Mouse (Mus musculus): ENCODE data around the gene Rab3a.

Gene Rab3a

DNA sequence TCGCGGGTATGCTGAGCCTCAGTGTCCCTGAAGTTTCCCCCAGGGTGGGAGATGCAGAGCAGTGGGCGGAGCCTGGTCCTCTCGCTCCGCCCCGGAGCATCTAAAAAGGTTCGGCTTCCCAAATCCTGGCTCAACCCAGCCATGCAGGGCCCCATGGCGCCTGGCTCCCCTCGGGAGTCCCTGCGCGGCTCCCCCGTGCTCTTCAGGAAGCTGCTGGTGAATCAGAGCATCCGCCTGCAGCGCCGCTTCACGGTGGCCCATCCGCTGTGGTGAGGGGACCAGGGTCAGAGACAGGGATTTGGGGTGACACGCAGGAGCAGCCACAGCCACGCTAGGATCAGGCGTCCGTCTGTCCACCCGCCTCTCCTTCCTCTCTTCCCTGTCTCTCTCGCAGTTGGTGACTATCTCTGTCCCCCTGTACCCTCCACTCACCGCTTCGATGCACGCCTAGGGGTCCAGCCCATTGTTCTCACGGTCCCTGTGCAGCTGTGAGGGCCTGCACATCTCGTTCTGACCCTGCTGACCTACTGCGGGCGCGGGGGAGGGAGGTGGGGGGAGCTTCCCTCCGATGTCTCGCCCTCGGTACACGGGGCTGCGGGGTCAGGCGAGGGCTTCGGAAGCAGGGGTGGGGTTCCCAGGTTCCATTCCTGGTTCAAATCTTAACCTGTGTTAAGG, 11.4 kb upstream of the Rab3a start:
- no peak for DNase-seq

DNA sequence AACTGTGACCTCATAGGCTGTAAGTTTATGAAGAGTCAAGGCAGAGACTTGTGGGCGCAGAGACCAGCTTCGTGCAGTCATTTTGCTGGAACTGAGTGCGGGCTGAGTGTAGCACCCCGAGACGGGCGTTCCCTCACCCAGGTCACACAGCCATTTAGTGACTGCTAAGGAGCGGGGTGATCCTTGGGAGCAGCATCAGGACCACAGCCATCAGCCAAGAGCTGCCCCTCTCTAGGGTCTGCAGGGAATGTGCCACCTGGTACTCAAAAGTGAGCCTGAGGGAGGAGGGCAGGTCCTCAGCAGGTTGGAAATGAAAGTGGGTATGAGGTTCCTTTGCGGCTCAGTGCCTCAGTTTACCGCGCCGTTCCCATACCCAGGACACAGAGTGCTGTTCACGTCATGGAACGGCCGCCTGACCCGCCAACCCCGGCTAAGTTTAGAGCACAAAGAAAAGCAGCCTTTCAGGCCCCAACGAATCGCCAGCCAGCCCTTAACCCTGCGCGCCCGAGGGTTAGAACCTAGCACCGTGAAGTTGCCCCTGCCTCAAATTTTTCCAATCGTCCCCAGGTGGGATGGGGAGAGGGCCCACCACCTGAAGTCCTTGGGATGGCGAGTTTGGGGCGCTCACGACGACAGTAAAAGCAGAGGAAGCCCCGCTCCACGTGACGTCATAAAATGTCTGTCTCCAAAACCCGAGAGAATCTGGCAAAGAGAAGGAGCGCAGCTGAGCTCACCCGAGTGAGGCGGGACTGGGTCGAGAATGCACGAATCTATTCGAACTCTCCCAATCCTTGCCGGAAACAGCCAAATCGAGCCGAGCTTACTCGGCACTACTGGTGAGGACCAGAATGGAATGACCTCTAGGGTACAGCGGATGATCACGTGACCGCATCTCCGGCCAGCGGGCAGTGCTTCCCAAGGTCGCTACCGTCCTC, 10.6 kb upstream of the Rab3a start:
- DNase-seq = no peak

DNA sequence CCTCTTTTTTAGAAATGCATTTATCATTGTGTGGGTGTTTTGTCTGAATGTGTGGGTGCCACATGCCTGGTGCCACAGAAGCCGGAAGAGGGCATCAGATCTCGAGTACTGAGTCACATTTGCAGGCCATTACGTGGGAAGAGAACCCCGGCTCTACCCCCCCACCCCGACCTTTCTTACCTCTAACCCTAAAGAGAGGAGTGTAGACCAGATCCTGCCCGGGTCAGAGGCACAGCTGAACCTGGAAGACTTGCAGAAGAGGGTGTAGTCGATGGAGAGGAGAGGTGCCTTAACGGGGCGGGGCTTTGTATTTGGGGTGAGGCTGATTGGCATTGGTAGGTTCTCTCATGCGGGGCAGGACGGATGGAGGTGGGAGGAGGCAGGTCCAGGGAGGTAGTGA, 9.7 kb upstream of the Rab3a start:
- no peak for DNase-seq

DNA sequence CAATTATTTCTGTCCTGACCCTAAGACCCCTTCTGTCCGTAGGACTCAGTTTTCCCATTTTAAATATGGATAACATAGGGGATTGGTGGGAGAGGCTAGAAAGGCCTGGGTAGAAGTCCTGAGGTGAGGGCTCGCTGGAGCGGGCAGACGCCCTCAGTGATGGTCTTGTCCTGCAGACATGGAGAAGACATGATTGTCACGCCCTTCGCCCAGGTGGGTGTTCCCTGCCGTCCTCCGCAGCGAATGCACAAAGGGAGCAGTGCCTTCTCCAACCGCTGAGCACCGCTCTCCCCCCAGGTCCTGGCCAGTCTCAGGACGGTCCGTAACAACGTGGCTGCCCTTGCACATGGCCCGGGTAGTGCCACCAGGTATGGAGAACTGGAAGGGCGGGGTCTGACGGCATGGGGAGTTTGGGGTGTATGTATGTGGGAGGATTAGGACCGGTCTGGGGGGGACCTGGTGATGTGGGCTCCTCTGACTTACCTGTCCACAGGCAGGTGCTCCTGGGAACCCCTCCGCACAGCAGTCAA, 8.7 kb upstream of the Rab3a start:
- DNase-seq = no peak

DNA sequence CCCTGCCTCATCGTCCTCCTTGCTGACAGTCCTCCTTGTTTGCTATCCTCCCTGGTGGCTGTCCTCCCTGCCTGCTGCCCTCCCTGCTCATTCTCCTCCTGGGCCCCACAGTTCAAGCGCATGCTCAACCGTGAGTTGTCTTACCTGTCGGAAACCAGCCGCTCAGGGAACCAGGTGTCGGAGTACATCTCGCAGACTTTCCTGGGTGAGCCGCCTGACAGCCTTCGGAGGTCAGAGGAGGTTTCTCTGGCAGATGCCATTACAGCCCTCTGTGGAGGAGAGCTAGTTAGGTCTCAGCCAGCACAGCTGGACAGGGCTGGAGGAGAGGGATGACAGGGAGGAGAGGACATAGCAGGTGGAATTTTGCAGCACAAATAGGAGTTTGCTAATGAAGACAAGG, 7.8 kb upstream of the Rab3a start:
- no peak for DNase-seq

DNA sequence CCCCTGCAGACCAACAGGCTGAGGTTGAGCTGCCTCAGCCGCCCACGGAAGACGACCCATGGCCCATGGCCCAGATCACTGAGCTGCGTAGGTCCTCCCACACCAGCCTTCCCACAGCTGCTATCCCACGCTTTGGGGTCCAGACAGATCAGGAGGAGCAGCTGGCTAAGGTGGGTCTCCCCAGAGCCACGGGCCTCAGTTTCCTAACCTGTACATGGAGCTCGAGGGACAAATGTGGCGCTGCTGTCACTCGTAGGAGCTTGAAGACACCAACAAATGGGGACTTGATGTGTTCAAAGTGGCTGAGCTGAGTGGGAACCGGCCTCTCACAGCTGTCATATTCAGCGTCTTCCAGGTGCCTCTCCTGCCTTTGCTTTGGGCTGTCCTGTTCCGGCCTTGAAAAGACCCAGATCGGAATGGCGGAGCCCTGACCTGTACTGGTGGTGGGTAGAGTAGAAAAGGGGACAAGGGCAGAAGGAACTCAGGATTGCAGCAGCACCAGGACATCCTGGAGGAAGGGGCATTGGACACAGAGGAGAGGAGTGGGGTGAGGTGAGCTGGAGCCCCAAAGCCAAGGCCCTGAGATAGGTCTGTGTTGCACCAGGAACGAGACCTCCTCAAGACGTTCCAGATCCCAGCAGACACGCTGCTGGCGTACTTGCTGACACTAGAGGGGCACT, 7.1 kb upstream of the Rab3a start:
- no peak for DNase-seq

DNA sequence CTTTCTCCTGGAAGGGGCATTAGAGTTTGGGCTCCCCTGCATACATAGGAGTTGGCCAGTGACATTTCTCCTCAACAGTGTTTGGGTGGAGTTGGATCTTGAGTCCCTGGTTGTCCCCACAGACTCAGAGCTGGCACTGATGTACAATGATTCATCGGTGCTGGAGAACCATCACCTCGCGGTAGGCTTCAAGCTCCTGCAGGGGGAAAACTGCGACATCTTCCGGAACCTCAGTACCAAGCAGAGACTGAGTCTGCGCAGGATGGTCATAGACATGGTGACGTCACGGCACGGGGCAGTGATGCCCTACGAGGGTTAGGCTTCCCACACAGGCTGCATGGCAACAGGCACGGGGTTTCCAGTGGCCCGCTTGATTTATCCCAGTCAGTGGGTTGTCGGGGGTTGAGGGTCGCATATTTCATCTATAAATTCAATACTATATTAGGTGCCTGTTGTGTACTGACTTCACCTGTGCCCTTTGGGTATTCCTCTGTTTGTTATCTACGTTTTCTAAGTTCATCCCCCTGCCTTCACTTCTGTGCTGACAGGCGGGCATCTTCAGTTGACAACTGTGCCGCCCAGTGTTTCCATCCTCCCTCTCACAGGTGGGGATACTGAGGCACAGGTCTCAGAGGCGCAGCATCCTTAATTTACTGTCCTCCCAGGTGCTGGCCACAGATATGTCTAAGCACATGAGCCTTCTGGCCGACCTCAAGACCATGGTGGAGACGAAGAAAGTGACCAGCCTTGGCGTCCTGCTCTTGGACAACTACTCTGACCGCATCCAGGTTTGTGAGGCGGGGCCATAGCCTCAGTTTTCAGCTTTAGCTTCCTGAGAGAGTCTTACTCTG, 6.0 kb upstream of the Rab3a start:
- no peak for DNase-seq

DNA sequence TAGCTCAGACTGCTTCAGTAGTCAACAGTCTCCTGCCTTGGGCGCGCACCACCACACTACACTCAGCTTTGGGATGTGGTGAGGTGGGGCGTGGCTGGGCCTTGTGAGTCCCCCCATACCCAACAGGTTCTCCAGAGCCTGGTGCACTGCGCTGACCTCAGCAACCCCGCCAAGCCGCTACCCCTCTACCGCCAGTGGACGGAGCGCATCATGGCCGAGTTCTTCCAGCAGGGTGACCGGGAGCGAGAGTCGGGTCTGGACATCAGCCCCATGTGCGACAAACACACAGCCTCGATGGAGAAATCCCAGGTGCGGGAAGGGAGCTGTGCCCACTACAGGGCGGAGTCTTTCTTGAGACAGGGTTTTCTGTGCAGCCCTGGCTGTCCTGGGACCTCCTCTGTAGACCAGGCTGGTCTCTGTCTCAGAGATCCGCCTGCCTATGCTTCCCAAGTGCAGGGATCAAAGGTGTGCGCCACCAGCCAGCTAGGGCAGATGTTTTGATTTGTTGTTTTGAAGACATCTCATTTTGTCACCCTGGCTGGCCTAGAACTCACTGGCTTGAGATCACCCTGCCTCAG, 5.3 kb upstream of the Rab3a start:
- no peak for DNase-seq

DNA sequence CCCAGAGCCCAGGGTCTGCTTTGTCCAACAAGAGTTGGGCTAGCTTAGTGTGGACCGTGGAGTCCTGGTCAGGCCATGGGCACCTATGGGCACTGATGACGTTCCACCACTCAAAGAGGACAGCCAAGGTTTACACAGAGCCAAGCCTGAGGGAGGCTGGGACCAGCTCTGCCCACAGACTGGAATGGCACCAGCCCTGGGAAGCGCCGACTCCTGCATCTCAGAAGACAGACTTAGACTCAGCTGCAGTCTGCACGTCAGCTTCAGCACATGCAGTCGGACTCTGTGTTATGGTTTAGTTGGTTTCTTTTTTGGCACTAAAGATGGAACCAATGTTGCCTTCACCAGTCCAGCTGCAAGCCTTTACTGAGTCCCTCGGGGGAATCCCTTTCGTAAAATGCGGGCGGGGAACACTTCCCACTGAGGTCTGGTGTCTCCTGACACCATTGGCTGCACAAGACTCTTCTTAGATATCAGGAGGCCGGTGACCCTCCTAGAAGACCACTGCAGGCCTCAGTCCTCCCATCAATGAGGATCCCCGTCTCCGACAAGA, 4.3 kb upstream of the Rab3a start:
- DNase-seq = no peak

DNA sequence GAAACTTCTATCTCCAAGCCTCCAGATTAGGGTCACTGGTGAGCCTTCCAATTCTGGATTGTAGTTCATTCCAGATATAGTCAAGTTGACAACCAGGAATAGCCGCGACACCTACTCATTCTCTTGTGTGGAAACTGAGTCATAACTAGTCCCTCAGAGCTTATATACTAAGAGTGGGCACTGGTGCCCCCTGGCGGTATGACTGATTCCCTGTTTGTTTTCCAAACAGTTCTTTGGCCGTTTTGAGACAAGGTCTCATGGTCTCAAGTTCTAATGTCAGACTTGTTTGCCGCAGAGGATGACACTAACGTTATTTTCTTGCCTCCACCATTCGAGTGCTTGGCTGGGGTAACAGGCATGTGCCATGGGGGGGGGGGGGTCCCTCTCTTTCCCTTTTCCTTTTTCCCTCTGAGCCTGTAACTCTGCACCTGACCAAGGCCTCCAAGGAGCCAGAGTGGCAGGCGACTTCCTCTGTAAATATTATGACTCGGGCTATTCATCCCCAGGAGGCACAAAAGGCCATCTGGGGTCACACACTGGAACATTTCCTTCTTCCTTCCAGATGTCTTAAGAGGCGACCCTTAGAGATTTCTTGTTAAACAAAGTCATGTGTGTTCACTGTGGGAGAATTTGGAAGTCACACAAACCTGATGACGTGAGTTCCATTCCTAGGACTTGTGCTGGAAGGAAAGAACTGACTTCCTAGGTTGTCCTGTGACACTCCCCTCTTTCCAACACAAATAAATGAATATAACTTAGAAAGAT, 2.3 kb upstream of the Rab3a start:
- peak; percentile 70 for DNase-seq

DNA sequence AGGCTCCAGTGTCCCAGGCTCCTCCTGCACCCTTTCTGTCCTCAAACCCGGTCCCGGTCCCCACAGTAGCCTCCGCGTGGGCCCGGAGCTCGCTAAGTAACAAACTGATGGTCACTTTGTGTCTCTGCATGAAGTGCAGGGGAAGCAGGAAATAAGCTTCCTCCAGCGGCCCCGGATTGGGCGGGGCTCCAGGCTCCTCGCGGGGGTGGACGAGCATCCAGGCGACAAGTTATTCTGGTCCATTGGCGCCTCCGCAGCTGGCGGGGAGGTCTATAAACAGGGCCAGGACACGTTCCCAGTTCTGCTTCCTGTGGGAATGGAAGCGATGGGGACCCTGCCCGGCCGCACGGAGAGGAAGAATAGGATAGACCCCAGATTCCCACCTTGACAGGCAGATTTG, 1.3 kb upstream of the Rab3a start:
- DNase-seq = peak; percentile 93

DNA sequence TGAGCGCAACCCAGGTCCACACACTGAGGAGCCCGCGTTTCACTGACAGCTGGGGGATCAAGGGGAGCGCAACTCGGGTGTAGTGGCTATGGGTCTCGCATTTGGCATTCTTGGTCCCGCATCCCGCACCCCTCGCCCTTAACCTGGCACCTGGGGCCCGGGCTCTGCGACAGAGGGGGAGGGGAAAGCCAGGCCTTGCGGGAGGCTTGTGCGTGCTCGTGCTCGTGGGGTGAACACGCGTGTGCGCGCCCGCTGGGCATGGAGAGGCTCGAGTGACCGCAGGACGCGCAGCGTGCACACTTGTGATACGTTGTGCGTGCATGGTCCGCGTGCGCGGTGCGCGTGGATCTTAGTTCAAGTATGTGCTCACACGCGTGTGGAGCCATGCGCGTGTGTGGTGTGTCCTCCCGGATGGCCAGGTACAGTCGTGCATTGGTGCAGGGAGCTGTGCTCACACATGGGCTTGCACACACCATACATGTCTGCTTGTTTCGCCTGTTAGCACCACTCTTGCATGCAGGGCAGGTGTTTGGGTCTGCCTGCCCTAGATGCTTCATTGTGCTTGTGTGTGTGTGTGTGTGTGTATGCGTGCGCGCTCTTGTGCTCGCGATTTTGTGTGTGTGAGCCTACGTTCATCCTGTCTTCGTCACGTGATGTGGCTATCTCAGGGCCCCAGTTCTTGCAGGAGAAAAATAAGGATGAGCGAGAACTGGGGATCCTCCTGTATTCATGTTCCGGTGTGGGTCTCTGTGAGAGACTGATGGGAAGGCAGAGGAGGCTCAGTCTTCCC, 587 bp downstream of the Rab3a start:
- DNase-seq = peak; percentile 79

DNA sequence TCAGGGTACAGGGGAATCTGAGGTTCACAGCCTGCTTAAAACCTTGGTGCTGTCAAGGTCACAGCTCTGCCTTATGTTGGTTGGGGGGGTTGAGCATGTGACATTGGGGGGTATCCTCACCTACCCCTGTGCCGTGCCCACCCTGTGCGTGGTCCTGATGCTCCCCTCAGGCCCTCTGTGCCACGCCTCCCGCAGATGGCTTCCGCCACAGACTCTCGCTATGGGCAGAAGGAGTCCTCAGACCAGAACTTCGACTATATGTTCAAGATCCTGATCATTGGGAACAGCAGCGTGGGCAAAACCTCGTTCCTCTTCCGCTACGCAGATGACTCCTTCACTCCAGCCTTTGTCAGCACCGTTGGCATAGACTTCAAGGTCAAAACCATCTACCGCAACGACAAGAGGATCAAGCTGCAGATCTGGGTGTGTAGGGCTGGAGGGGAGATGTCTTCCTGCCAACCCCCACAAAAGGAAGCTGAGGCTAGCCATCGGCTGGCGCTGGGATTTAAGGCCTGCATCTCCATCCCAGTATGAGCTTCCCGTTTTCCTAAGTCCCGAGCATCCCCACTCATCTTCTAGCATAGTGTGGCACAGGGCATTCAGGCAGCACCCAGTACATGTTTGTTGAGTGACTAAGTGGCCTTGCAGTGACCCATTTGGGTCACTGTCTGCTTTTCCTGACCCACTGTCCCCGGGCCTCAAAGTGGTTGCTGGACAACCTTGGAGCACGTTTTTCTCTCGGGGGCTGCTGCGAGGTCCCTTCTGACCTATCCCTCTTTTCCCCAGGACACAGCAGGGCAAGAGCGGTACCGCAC, 1.4 kb downstream of the Rab3a start:
- peak; percentile 16 for DNase-seq

DNA sequence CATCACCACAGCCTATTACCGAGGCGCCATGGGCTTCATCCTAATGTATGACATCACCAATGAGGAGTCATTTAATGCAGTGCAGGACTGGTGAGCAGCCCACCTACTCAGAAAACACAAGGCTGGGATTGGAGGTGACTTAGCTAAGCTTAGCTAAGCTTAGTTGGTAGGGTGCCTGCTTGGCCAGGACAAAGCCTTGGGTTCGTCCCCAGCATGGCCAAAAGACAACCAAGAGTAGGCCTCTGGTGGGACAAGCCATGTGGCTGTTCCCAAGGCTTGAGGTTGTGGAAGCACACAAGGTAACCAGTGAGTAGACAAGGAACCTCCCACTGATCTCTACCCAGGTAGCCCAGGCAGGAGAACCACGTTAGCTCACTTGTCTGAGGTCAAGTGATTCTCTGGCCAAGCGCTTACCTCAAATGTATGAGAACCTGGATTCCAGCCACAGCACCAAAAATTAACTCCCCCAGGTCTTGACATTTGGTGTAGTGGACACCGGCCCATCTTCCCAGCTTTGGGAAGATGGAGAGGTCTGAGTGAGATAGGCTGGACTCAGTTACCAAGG, 2.1 kb downstream of the Rab3a start:
- DNase-seq = peak; percentile 2

DNA sequence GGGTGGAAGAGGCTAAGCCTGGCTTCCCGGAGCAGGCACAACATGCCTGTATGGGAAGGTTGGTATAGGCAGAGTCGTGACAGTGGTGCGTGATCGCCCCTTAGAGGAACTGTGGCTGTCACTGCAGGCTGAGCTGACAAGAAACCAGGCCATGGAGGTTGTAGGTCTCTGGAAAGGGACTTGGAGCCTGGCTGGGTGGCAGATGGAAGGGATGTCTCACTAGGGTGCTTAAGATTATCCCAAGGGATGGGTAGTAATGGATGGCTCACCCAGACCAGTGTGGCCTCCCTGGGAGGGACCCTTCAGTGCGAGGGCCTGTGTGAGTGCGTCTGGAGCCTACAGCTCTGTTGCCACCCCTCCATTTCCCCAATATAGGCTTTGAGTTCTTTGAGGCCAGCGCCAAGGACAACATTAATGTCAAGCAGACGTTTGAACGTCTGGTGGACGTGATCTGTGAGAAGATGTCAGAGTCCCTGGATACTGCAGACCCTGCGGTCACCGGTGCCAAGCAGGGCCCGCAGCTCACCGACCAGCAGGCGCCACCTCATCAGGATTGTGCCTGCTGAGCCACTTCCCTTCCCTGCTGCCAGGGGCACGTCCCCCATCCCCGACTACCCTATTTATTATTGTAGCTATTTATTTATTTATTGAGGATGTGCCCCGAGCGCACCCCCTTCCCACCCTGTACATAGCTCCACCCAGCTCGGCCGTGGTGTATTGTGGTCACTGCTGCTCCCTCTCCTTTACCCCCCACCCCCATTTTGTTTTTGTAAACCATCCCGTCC, 3.2 kb downstream of the Rab3a start:
- DNase-seq = no peak

DNA sequence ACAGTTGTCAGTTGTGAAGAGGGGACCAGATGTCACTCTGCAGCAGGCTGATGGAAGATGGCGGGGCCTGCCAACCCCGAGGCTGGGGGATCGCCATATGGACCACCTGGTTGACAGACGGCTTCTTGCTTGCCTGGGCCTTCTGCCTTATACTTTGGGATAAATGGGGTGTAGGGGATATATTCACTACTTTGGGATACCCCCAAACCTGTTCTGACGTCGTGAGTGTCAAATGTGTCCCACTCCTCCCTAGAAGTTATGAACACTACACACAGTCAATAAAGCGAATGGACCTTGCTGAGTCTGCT, 3.8 kb downstream of the Rab3a start:
- no peak for DNase-seq

DNA sequence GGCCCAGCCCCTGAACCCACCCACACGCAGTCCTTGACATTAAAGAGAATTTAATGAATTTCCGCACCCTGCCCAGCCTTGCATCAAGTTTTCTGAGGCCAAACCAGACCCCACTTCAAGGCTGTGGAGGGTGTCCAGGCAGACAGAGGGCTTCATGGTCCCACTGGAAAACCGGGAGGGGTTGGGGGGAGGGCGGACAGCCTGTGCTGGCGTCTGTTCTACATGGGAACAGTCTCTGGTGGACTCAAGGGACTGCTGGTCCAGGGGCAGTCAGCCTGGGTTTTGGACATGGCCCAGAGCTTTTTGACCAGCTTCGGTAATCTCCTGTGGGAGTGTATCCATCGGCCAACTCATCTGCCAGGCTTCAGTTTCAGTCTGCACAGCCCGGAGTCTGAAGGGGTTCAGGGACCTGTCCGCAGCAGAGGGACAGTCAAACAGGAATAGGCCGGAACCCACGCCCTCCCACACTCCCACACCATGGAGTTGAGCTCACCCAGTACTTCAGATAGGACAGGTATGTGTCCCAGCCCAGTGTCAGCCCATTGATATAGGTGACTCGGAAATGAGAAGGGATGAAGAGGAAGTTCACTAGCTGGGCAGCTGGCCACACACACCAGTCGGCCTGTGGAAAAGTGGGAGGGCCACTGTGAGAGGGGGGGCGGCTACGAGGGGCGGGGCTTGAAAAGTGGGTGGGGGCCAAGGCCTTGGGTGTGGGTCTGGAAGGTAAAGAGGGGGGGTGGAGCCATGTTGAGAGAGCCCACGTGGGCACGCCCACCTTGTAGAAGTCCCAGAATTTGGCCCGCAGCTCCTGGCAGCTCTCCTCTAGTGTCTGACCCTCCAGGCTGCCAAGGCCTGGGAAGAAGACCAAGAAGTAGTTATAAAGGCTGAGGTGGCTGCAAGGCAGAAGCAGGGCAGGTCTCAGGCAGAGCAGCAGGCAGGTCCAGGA, 4.4 kb downstream of the Rab3a start:
- DNase-seq = no peak
